Mouse (Mus musculus) MEL (cell line): ENCODE measurements at regions not wholly inside any gene's neighbourhood (a gene's known extent, or its start where the extent isn't known, plus 50 kb on each side); places are given as distances from the start of the nearest gene placed in this dataset.

ENCODE experiments used
- EP300 ChIP-seq, 2 experiments: IDR thresholded peaks; 2 replicates each; pipeline ENCODE4 v1.6.1; 2011; ENCODE audit warnings: improper control_type of control experiment in 2 of 2, low read length in 2 of 2, low read depth in 1 of 2, mild to moderate bottlenecking in 1 of 2
- MAFK ChIP-seq: IDR thresholded peaks from 2 replicates; pipeline ENCODE4 v1.6.1; 2011; ENCODE audit warnings: low read depth, mild to moderate bottlenecking, low read length, improper control_type of control experiment, borderline replicate concordance
- POLR2A ChIP-seq, 2 experiments: IDR thresholded peaks; 2 replicates each; pipeline ENCODE4 v1.6.1; 2011 to 2012; ENCODE audit warnings: low read length in 2 of 2, mild to moderate bottlenecking in 2 of 2, control low read depth in 1 of 2, improper control_type of control experiment in 1 of 2, low read depth in 1 of 2, moderate library complexity in 1 of 2; ENCODE audit not compliant: control insufficient read depth in 1 of 2, insufficient read depth in 1 of 2, poor library complexity in 1 of 2

DNA sequence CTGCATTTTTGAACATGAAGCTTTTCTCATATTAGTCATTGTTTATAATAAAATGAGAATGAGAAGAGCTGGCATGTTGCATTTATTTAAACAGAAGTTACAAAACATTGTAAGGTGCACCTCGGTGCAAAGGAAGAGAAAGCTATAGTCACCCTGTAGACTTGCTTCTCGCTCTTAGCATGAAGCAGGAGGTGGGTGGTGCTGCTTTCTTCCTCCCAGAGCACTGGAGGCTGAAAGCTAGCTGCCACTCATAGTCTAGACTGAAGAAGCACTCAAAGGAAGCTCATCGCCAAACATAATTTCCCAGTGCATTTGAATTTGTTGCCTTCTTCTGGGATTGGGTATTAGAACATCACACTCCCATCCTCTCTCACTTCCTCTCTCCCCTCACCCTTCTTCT is 114.7 kb upstream of the Ndst3 start:
- TF ChIP-seq POLR2A (IDR thresholded peaks at IDR 0.05; ENCODE audit: control insufficient read depth in 1 of 2, insufficient read depth in 1 of 2, low read depth in 1 of 2, low read length in 2 of 2, poor library complexity in 1 of 2) (no peak), EP300 (IDR thresholded peaks at IDR 0.05; ENCODE audit: low read depth in 1 of 2, low read length in 2 of 2) (no peak), MAFK (no peak)
